Mouse (Mus musculus) intestine, embryonic 16.5 days (tissue): ENCODE results near the gene Plcl1. TPM values are rescaled to one million over a fixed set of nuclear protein-coding genes. Genes with fewer than 3 reads are reported as not detected.

Experiments
- ATAC-seq: fragments of 200-750 bp; cut with Nextera tagmentation; 2 replicates; pipeline ENCODE4 v1.8.0; 2017; ENCODE audit warnings: moderate TSS enrichment, moderate library complexity
- H3K27ac ChIP-seq: fragments of 300-500 bp; sonication (generic); 2 replicates; pipeline ENCODE4 v1.5.1; 2014; ENCODE audit warnings: mild to moderate bottlenecking, low read length
- H3K27me3 ChIP-seq: fragments of 300-500 bp; sonication (generic); replicated peaks from 2 replicates; pipeline ENCODE4 v1.6.1; 2014; ENCODE audit warnings: low read length, control low read depth, mixed read lengths; ENCODE audit not compliant: control insufficient read depth, insufficient read depth
- H3K36me3 ChIP-seq: fragments of 300-500 bp; sonication (generic); 2 replicates; pipeline ENCODE4 v1.6.1; 2014; ENCODE audit warnings: low read length, control low read depth; ENCODE audit not compliant: control insufficient read depth, insufficient read depth
- H3K4me1 ChIP-seq: fragments of 300-500 bp; sonication (generic); 2 replicates; pipeline ENCODE4 v1.6.1; 2014; ENCODE audit warnings: low read length, control low read depth, mixed read lengths; ENCODE audit not compliant: control insufficient read depth, insufficient read depth
- H3K4me2 ChIP-seq: fragments of 300-500 bp; sonication (generic); 2 replicates; pipeline ENCODE4 v1.6.1; 2014; ENCODE audit warnings: low read depth, low read length, control low read depth
- H3K4me3 ChIP-seq: fragments of 300-500 bp; sonication (generic); 2 replicates; pipeline ENCODE4 v1.5.1; 2014; ENCODE audit warnings: mild to moderate bottlenecking, low read length
- H3K9ac ChIP-seq: fragments of 300-500 bp; sonication (generic); 2 replicates; pipeline ENCODE4 v1.6.1; 2014; ENCODE audit warnings: low read depth, low read length
- H3K9me3 ChIP-seq: fragments of 300-500 bp; sonication (generic); 2 replicates; pipeline ENCODE4 v1.6.1; 2016; ENCODE audit warnings: low read length, control low read depth; ENCODE audit not compliant: control insufficient read depth
- WGBS: fragments of 180-500 bp; shearing (Covaris S2); extraction: QIAGEN DNeasy Blood & Tissue Kit; methylation state at CpG from one replicate; pipeline ENCODE4 v1.1.7; 2014; 5-methylcytosine and 5-hydroxymethylcytosine counted together
- polyA plus RNA-seq: library from polyadenylated mRNA; unstranded; fragments of >200 nt; fragmentation: Nextera tagmentation; extraction: Ambion mirVana; gene quantifications from 2 replicates; pipeline ENCODE4 v1.2.1, GENCODE M21; 2015

Plcl1 gene
- polyA plus RNA-seq, 1 experiment from 2014 or later: 1.5 TPM

- no peak overlapping the region for H3K4me2 ChIP-seq
- H3K27ac ChIP-seq: no peak overlapping the region
- H3K4me1 ChIP-seq: no peaks in the 10 kb centered on the region
- no peak overlapping the region for H3K9ac ChIP-seq
- no peaks in the 10 kb centered on the region for H3K36me3 ChIP-seq
- H3K27me3 ChIP-seq: no peaks in the 10 kb centered on the region
- 92% methylated on average over 4 of the region's 4 CpGs for WGBS
- no peaks in the 10 kb centered on the region for H3K9me3 ChIP-seq
- no peak for ATAC-seq
- H3K4me3 ChIP-seq: no peak overlapping the region
Observed at GRCm38 (mm10) chr1:55571399-55571798, 165.7 kb downstream of the Plcl1 start.

GRCm38 (mm10) chr1:55572202-55572601 lies 166.5 kb downstream of the Plcl1 start:
- H3K36me3 ChIP-seq: no peaks in the 10 kb centered on the region
- no peak overlapping the region for H3K4me3 ChIP-seq
- no peak overlapping the region for H3K27ac ChIP-seq
- no peaks in the 10 kb centered on the region for H3K4me1 ChIP-seq
- H3K9me3 ChIP-seq: no peaks in the 10 kb centered on the region
- ATAC-seq: no peak
- no peak overlapping the region for H3K9ac ChIP-seq
- H3K27me3 ChIP-seq: no peaks in the 10 kb centered on the region
- H3K4me2 ChIP-seq: no peak overlapping the region

- ATAC-seq: no peak
- WGBS: 84% methylated on average over 3 of the region's 3 CpGs
- Histone ChIP-seq H3K27me3 (no peaks in the 10 kb centered on the region), H3K9ac (no peak overlapping the region), H3K9me3 (no peaks in the 10 kb centered on the region), H3K27ac (no peak overlapping the region), H3K4me1 (no peaks in the 10 kb centered on the region), H3K4me3 (no peak overlapping the region), H3K36me3 (no peaks in the 10 kb centered on the region), H3K4me2 (no peak overlapping the region)
Observed at GRCm38 (mm10) chr1:55572664-55573063, 166.9 kb downstream of the Plcl1 start.

GRCm38 (mm10) chr1:55575916-55576315 lies 170.2 kb downstream of the Plcl1 start:
- ATAC-seq: no peak
- Histone ChIP-seq H3K4me1 (no peaks in the 10 kb centered on the region), H3K27ac (no peak overlapping the region), H3K4me3 (no peak overlapping the region), H3K36me3 (no peaks in the 10 kb centered on the region), H3K4me2 (no peak overlapping the region), H3K9me3 (no peaks in the 10 kb centered on the region), H3K9ac (no peak overlapping the region), H3K27me3 (no peaks in the 10 kb centered on the region)
- 29% methylated on average over 2 of the region's 2 CpGs for WGBS

- no peak for ATAC-seq
- Histone ChIP-seq H3K9ac (no peak overlapping the region), H3K4me2 (no peak overlapping the region), H3K4me1 (no peaks in the 10 kb centered on the region), H3K9me3 (no peaks in the 10 kb centered on the region), H3K4me3 (no peak overlapping the region), H3K27ac (no peak overlapping the region), H3K36me3 (no peaks in the 10 kb centered on the region), H3K27me3 (no peaks in the 10 kb centered on the region)
- 73% methylated on average over 2 of the region's 2 CpGs for WGBS
Observed at GRCm38 (mm10) chr1:55581752-55582151, 176.0 kb downstream of the Plcl1 start.

GRCm38 (mm10) chr1:55585441-55585840 lies 179.7 kb downstream of the Plcl1 start:
- ATAC-seq: no peak
- H3K4me2 ChIP-seq: no peak overlapping the region

GRCm38 (mm10) chr1:55588090-55588489 lies 182.4 kb downstream of the Plcl1 start:
- 77% methylated on average over 6 of the region's 6 CpGs for WGBS
- Histone ChIP-seq H3K4me1 (no peaks in the 10 kb centered on the region), H3K9ac (no peak overlapping the region), H3K27ac (no peak overlapping the region), H3K9me3 (no peaks in the 10 kb centered on the region), H3K4me3 (no peak overlapping the region), H3K27me3 (no peaks in the 10 kb centered on the region), H3K36me3 (no peaks in the 10 kb centered on the region), H3K4me2 (no peak overlapping the region)
- no peak for ATAC-seq

More at GRCm38 (mm10) chr1:55585441-55585840, 179.7 kb downstream of the Plcl1 start:
- no peak overlapping the region for H3K4me3 ChIP-seq
- H3K9ac ChIP-seq: no peak overlapping the region
- no peaks in the 10 kb centered on the region for H3K9me3 ChIP-seq
- no peaks in the 10 kb centered on the region for H3K27me3 ChIP-seq
- no peaks in the 10 kb centered on the region for H3K36me3 ChIP-seq
- H3K4me1 ChIP-seq: no peaks in the 10 kb centered on the region
- 74% methylated on average over 4 of the region's 4 CpGs for WGBS
- no peak overlapping the region for H3K27ac ChIP-seq

- Histone ChIP-seq H3K27ac (no peak overlapping the region), H3K4me2 (no peak overlapping the region), H3K9ac (no peak overlapping the region), H3K36me3 (no peaks in the 10 kb centered on the region), H3K4me1 (no peaks in the 10 kb centered on the region), H3K9me3 (no peaks in the 10 kb centered on the region), H3K27me3 (no peaks in the 10 kb centered on the region), H3K4me3 (no peak overlapping the region)
- ATAC-seq: no peak
Observed at GRCm38 (mm10) chr1:55590047-55590446, 184.3 kb downstream of the Plcl1 start.

- Histone ChIP-seq H3K4me2 (no peak overlapping the region), H3K9ac (no peak overlapping the region), H3K9me3 (no peaks in the 10 kb centered on the region), H3K4me3 (no peak overlapping the region), H3K4me1 (no peaks in the 10 kb centered on the region), H3K27me3 (no peaks in the 10 kb centered on the region), H3K36me3 (no peaks in the 10 kb centered on the region), H3K27ac (no peak overlapping the region)
- no peak for ATAC-seq
- 69% methylated on average over 1 of the region's 1 CpGs for WGBS
Observed at GRCm38 (mm10) chr1:55600496-55600895, 194.8 kb downstream of the Plcl1 start.

GRCm38 (mm10) chr1:55604593-55604992 lies 198.9 kb downstream of the Plcl1 start:
- H3K4me1 ChIP-seq: no peaks in the 10 kb centered on the region
- ATAC-seq: no peak
- H3K9me3 ChIP-seq: no peaks in the 10 kb centered on the region
- WGBS: 75% methylated on average over 4 of the region's 4 CpGs
- H3K36me3 ChIP-seq: no peaks in the 10 kb centered on the region
- no peak overlapping the region for H3K27ac ChIP-seq
- H3K4me2 ChIP-seq: no peak overlapping the region
- no peaks in the 10 kb centered on the region for H3K27me3 ChIP-seq
- no peak overlapping the region for H3K4me3 ChIP-seq
- H3K9ac ChIP-seq: no peak overlapping the region
